Mouse (Mus musculus): ENCODE data around the gene Twist2. TPM values are rescaled to one million over a fixed set of nuclear protein-coding genes. Genes with fewer than 3 reads are reported as not detected.
A peak's percentile ranks its signal among the peaks of the same experiment; 100 is the strongest.

Gene Twist2
- total RNA-seq, 1 experiment, result 2.6 TPM

DNA sequence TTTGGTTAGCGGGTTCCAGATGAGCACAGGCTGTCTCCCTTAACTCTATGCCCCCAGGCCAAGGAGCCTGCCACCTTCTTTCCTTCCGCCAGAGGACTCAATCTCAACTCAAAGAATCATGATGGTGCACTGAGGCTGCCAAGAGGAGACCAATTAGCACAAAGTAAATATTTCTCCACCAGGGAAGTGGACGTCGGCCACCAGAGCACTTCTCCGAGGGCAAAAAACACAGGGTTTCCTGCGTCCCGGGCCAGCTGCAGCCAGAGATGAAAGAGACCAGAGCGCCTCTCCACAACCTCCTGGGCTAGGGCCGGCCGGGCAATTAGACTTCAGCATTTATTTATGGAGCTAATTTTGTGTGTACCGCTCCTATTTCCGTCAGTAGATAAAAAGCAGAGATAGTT, 31.0 kb upstream of the Twist2 start:
- Histone ChIP-seq H3K4me3 (ENCODE audit: insufficient read depth in 1 of 2, low read depth in 1 of 2, low read length in 2 of 2, poor library complexity in 1 of 2, severe bottlenecking in 1 of 2) (no peak overlapping the region), H3K4me1 (ENCODE audit: control insufficient read depth in 2 of 2, insufficient read depth in 2 of 2, low read length in 2 of 2, poor library complexity in 1 of 2) (peaks cover 0 to 7% of the 10 kb centered on the region in 2 experiments; a peak in 2 of 4 replicates), H3K36me3 (ENCODE audit: control insufficient read depth, insufficient read depth, low read length, poor library complexity, severe bottlenecking) (no peaks in the 10 kb centered on the region), H3K9ac (ENCODE audit: insufficient read depth, low read depth, low read length, poor library complexity, severe bottlenecking) (no peak overlapping the region), H3K9me3 (ENCODE audit: control insufficient read depth, insufficient read depth, low read depth, low read length) (no peaks in the 10 kb centered on the region), H3K27ac (ENCODE audit: insufficient read depth, low read depth, low read length, poor library complexity, severe bottlenecking) (no peak overlapping the region)
- DNase-seq (ENCODE audit: low read depth, low spot score), result no peak
- TF ChIP-seq CHD2 (IDR thresholded peaks at IDR 0.05; ENCODE audit: low read depth, low read length), result no peak
- no peak for TF ChIP-seq MAFK (IDR thresholded peaks at IDR 0.05; ENCODE audit: insufficient read depth, low read depth, low read length)
- no peak for TF ChIP-seq HCFC1 (IDR thresholded peaks at IDR 0.05; ENCODE audit: borderline replicate concordance, insufficient read depth, low read length)
- TF ChIP-seq ZC3H11A (IDR thresholded peaks at IDR 0.05; ENCODE audit: borderline replicate concordance, low read depth, low read length), result no peak
- no peak for TF ChIP-seq ZNF384 (IDR thresholded peaks at IDR 0.05; ENCODE audit: low read depth, low read length)
- in situ Hi-C loops (cut with MboI; ENCODE audit: low sequenced_read_pairs in 2 of 2, unreplicated experiment in 2 of 2), result no loop called here

DNA sequence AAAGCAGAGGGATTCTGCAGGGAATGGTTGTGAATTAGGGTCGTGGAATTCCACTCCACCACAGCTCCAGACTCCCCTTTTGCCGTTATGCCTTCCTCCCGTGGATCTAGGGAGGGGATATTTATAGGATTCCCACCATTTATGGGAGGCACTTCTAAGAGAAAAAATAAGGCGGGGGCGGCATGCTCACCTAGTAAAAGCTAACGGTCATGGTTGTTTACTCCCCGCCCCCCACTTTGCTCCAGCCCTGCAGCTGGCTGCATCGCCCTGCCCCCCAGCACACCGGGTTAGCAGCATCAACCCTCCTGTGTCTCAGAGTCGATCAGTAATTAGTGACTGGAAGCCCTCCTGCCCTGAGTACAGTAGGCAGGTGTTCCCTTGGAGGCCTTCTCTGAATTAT, 30.6 kb upstream of the Twist2 start:
- H3K36me3 ChIP-seq (ENCODE audit: control insufficient read depth, insufficient read depth, low read length, poor library complexity, severe bottlenecking), result no peaks in the 10 kb centered on the region
- H3K4me3 ChIP-seq (ENCODE audit: insufficient read depth in 1 of 2, low read depth in 1 of 2, low read length in 2 of 2, poor library complexity in 1 of 2, severe bottlenecking in 1 of 2), result 0 out of 4 replicates have a peak overlapping the region, but pooled peaks of 1 of the 2 experiments have one; percentile 11
- no peak overlapping the region for H3K27ac ChIP-seq (ENCODE audit: insufficient read depth, low read depth, low read length, poor library complexity, severe bottlenecking)
- peaks cover 0 to 7% of the 10 kb centered on the region in 2 experiments; a peak in 2 of 4 replicates for H3K4me1 ChIP-seq (ENCODE audit: control insufficient read depth in 2 of 2, insufficient read depth in 2 of 2, low read length in 2 of 2, poor library complexity in 1 of 2)
- no peak for TF ChIP-seq ZNF384 (IDR thresholded peaks at IDR 0.05; ENCODE audit: low read depth, low read length)
- TF ChIP-seq CHD2 (IDR thresholded peaks at IDR 0.05; ENCODE audit: low read depth, low read length), result no peak
- H3K9ac ChIP-seq (ENCODE audit: insufficient read depth, low read depth, low read length, poor library complexity, severe bottlenecking), result no peak overlapping the region
- in situ Hi-C loops (cut with MboI; ENCODE audit: low sequenced_read_pairs in 2 of 2, unreplicated experiment in 2 of 2), result no loop called here
- no peaks in the 10 kb centered on the region for H3K9me3 ChIP-seq (ENCODE audit: control insufficient read depth, insufficient read depth, low read depth, low read length)
- no peak for DNase-seq (ENCODE audit: low read depth, low spot score)

DNA sequence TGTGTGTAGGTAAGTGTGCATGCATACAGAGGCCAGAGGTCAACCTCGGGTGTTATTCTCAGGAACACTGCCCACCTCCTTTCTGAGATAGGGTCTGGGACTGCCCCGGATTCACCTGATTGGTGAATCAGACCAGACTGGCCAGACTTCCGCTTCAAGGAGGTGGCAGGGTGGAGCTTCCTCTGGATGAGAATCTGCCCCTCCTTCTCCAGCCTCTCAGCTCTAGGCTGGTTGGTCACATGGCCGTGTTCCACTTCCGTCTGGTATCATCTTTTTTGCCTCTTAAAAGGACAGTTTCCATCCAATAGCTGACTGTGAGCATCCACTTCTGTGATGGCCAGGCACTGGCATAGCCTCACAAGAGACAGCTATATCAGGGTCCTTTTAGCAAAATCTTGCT, 24.3 kb upstream of the Twist2 start:
- DNase-seq (ENCODE audit: low read depth, low spot score), result no peak
- H3K27ac ChIP-seq (ENCODE audit: insufficient read depth, low read depth, low read length, poor library complexity, severe bottlenecking), result no peak overlapping the region
- in situ Hi-C loops (cut with MboI; ENCODE audit: low sequenced_read_pairs in 2 of 2, unreplicated experiment in 2 of 2), result no loop called here
- TF ChIP-seq MAFK (IDR thresholded peaks at IDR 0.05; ENCODE audit: insufficient read depth, low read depth, low read length), result no peak
- TF ChIP-seq HCFC1 (IDR thresholded peaks at IDR 0.05; ENCODE audit: borderline replicate concordance, insufficient read depth, low read length), result no peak
- no peak for TF ChIP-seq ZNF384 (IDR thresholded peaks at IDR 0.05; ENCODE audit: low read depth, low read length)
- TF ChIP-seq ZC3H11A (IDR thresholded peaks at IDR 0.05; ENCODE audit: borderline replicate concordance, low read depth, low read length), result no peak
- TF ChIP-seq CHD2 (IDR thresholded peaks at IDR 0.05; ENCODE audit: low read depth, low read length), result no peak
- H3K36me3 ChIP-seq (ENCODE audit: control insufficient read depth, insufficient read depth, low read length, poor library complexity, severe bottlenecking), result no peaks in the 10 kb centered on the region
- no peak overlapping the region for H3K4me3 ChIP-seq (ENCODE audit: insufficient read depth in 1 of 2, low read depth in 1 of 2, low read length in 2 of 2, poor library complexity in 1 of 2, severe bottlenecking in 1 of 2)
- H3K4me1 ChIP-seq (ENCODE audit: control insufficient read depth in 2 of 2, insufficient read depth in 2 of 2, low read length in 2 of 2, poor library complexity in 1 of 2), result 0 out of 4 replicates have a peak, but pooled peaks cover 0 to 3% of the 10 kb centered on the region in 2 experiments
- no peak overlapping the region for H3K9ac ChIP-seq (ENCODE audit: insufficient read depth, low read depth, low read length, poor library complexity, severe bottlenecking)
- no peaks in the 10 kb centered on the region for H3K9me3 ChIP-seq (ENCODE audit: control insufficient read depth, insufficient read depth, low read depth, low read length)

DNA sequence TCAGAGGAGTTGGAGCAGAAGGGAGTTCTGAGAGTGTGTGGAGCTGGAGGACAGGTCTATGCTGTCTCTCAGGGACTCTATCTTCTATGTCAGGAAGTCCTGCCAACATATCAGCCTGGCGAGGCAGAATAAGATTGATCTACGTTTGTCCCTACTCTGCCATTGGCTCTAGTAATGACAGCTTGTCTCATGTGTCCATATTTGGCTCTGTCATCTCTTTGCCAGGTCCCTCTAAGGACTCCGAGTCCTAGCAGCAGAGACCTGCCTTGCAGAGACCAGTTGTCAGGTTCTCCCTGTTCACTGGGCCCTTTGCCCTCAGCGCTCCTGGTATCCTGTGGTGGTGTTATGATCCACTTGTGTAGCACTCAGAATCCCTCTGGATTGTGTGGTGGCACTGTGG, 21.4 kb upstream of the Twist2 start:
- no peaks in the 10 kb centered on the region for H3K36me3 ChIP-seq (ENCODE audit: control insufficient read depth, insufficient read depth, low read length, poor library complexity, severe bottlenecking)
- no peak overlapping the region for H3K9ac ChIP-seq (ENCODE audit: insufficient read depth, low read depth, low read length, poor library complexity, severe bottlenecking)
- no peaks in the 10 kb centered on the region for H3K9me3 ChIP-seq (ENCODE audit: control insufficient read depth, insufficient read depth, low read depth, low read length)
- no peak overlapping the region for H3K27ac ChIP-seq (ENCODE audit: insufficient read depth, low read depth, low read length, poor library complexity, severe bottlenecking)
- H3K4me3 ChIP-seq (ENCODE audit: insufficient read depth in 1 of 2, low read depth in 1 of 2, low read length in 2 of 2, poor library complexity in 1 of 2, severe bottlenecking in 1 of 2), result no peak overlapping the region
- H3K4me1 ChIP-seq (ENCODE audit: control insufficient read depth in 2 of 2, insufficient read depth in 2 of 2, low read length in 2 of 2, poor library complexity in 1 of 2), result 0 out of 4 replicates have a peak, but pooled peaks cover 0 to 3% of the 10 kb centered on the region in 2 experiments
- TF ChIP-seq MAFK (IDR thresholded peaks at IDR 0.05; ENCODE audit: insufficient read depth, low read depth, low read length), result no peak
- no peak for TF ChIP-seq CHD2 (IDR thresholded peaks at IDR 0.05; ENCODE audit: low read depth, low read length)
- TF ChIP-seq HCFC1 (IDR thresholded peaks at IDR 0.05; ENCODE audit: borderline replicate concordance, insufficient read depth, low read length), result no peak
- TF ChIP-seq ZNF384 (IDR thresholded peaks at IDR 0.05; ENCODE audit: low read depth, low read length), result no peak
- TF ChIP-seq ZC3H11A (IDR thresholded peaks at IDR 0.05; ENCODE audit: borderline replicate concordance, low read depth, low read length), result no peak
- in situ Hi-C loops (cut with MboI; ENCODE audit: low sequenced_read_pairs in 2 of 2, unreplicated experiment in 2 of 2), result no loop called here
- DNase-seq (ENCODE audit: low read depth, low spot score), result no peak

DNA sequence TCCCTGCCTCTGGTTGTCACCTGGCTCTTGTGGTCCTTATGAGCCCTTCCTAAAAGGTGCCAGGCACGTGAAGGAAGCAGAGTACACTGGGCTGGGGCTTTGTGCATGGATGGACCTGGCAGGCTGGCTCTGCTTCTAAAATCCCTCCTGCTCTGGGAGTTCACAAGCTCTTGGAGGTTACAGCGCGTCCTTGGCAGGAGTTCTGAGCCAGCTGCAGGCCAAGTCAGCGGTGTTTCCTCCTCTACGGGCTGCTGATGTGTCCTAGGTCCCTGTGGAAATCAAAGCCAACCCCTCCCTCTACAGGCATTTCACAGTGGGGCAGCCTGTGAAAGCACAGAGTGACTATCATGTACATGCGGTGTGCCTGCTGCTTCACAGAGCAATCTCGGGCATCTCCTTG, 20.1 kb upstream of the Twist2 start:
- in situ Hi-C loops (cut with MboI; ENCODE audit: low sequenced_read_pairs in 2 of 2, unreplicated experiment in 2 of 2), result no loop called here
- TF ChIP-seq CHD2 (IDR thresholded peaks at IDR 0.05; ENCODE audit: low read depth, low read length), result no peak

More for the DNA sequence above, 20.1 kb upstream of the Twist2 start:
- H3K27ac ChIP-seq (ENCODE audit: insufficient read depth, low read depth, low read length, poor library complexity, severe bottlenecking), result no peak overlapping the region
- no peak overlapping the region for H3K4me3 ChIP-seq (ENCODE audit: insufficient read depth in 1 of 2, low read depth in 1 of 2, low read length in 2 of 2, poor library complexity in 1 of 2, severe bottlenecking in 1 of 2)
- H3K36me3 ChIP-seq (ENCODE audit: control insufficient read depth, insufficient read depth, low read length, poor library complexity, severe bottlenecking), result no peaks in the 10 kb centered on the region
- H3K9me3 ChIP-seq (ENCODE audit: control insufficient read depth, insufficient read depth, low read depth, low read length), result no peaks in the 10 kb centered on the region
- no peak overlapping the region for H3K9ac ChIP-seq (ENCODE audit: insufficient read depth, low read depth, low read length, poor library complexity, severe bottlenecking)
- H3K4me1 ChIP-seq (ENCODE audit: control insufficient read depth in 2 of 2, insufficient read depth in 2 of 2, low read length in 2 of 2, poor library complexity in 1 of 2), result 0 out of 4 replicates have a peak, but pooled peaks cover 0 to 3% of the 10 kb centered on the region in 2 experiments
- DNase-seq (ENCODE audit: low read depth, low spot score), result no peak

All from ES-E14 (cell line).